In genomic region chr3:51628977-51629376, GRCm38 (mm10) we compare ENCODE assay signal across 25 mouse cellular contexts. TPM values are rescaled to one million over a fixed set of nuclear protein-coding genes. Genes with fewer than 3 reads are reported as not detected.
A peak's percentile ranks its signal among the peaks of the same experiment; 100 is the strongest.
DNase-seq lines count a peak whose midpoint lies in the region; ATAC-seq and TF ChIP-seq lines count a peak whose summit lies in the region.
"Had no signal": no experiment of that assay in that cellular context is flagged by ENCODE, and none has a peak within 500 bp of the region (broad histone marks: within the 10 kb centered on the region; RNA-seq: fewer than 3 reads in every experiment).

No protein-coding gene starts in this region.

- no peak overlapping the region for H3K4me3 ChIP-seq in intestine, embryonic 15.5 days (replicated peaks)
- no peak overlapping the region for H3K4me3 ChIP-seq in intestine, postnatal 0 days (ENCODE audit: low read depth, low read length)
- no peak overlapping the region for H3K4me3 ChIP-seq in midbrain, embryonic 16.5 days (ENCODE audit: low read depth, low read length)
- H3K4me3 ChIP-seq: forebrain, embryonic 10.5 days; forebrain, embryonic 13.5 days; gastrocnemius, adult 2 months; heart, adult 2 months; heart, embryonic 10.5 days; heart, embryonic 13.5 days had no signal

- no peaks in the 10 kb centered on the region for H3K27me3 ChIP-seq in intestine, embryonic 15.5 days (replicated peaks)
- H3K27me3 ChIP-seq in intestine, postnatal 0 days (replicated peaks; ENCODE audit: control insufficient read depth, insufficient read depth, low read length), result no peaks in the 10 kb centered on the region
- H3K27me3 ChIP-seq in midbrain, embryonic 16.5 days (ENCODE audit: control insufficient read depth, insufficient read depth, low read depth, low read length), result no peaks in the 10 kb centered on the region
- H3K27me3 ChIP-seq: forebrain, embryonic 13.5 days; heart, embryonic 13.5 days had no signal

- DNase-seq in 416B (ENCODE audit: low read depth), result peak; percentile 34
- DNase-seq in forelimb bud, embryonic 11.5 days (ENCODE audit: low read depth, low spot score), result peak; percentile 17
- no peak for DNase-seq in gastrocnemius, adult 8-10 months (ENCODE audit: low spot score in 2 of 2)
- DNase-seq: adrenal gland, adult 2 months; adrenal gland, postnatal 14 days; cerebellum, adult 11-12 months; cerebellum, adult 8-10 months; cerebellum, postnatal 10 days; cerebellum, postnatal 36 days; gastrocnemius, adult 2 months; gastrocnemius, postnatal 25 days; heart, adult 2 months; heart, postnatal 14 days; heart, postnatal 4 days had no signal

- H3K9ac ChIP-seq in intestine, embryonic 15.5 days, result no peak overlapping the region
- H3K9ac ChIP-seq in intestine, postnatal 0 days (ENCODE audit: low read depth, low read length), result no peak overlapping the region
- no peak overlapping the region for H3K9ac ChIP-seq in midbrain, embryonic 16.5 days (ENCODE audit: low read depth, low read length)
- H3K9ac ChIP-seq: forebrain, embryonic 13.5 days; heart, embryonic 13.5 days; hindbrain, embryonic 14.5 days had no signal

- H3K27ac ChIP-seq in intestine, embryonic 15.5 days, result 0 out of 2 replicates have a peak overlapping the region, but pooled peaks have one; percentile 14
- H3K27ac ChIP-seq in intestine, postnatal 0 days (ENCODE audit: low read depth, low read length), result no peak overlapping the region
- no peak overlapping the region for H3K27ac ChIP-seq in midbrain, embryonic 16.5 days (ENCODE audit: low read length)
- H3K27ac ChIP-seq: forebrain, embryonic 10.5 days; forebrain, embryonic 13.5 days; gastrocnemius, adult 2 months; heart, adult 2 months; heart, embryonic 10.5 days; heart, embryonic 13.5 days; hindbrain, embryonic 14.5 days had no signal

- H3K36me3 ChIP-seq in intestine, embryonic 15.5 days, result no peaks in the 10 kb centered on the region
- H3K36me3 ChIP-seq in intestine, postnatal 0 days (ENCODE audit: control insufficient read depth, insufficient read depth), result no peaks in the 10 kb centered on the region
- H3K36me3 ChIP-seq in midbrain, embryonic 16.5 days (ENCODE audit: control insufficient read depth, insufficient read depth, low read length), result no peaks in the 10 kb centered on the region
- H3K36me3 ChIP-seq: forebrain, embryonic 10.5 days; heart, embryonic 10.5 days; heart, embryonic 13.5 days had no signal

- H3K4me2 ChIP-seq in intestine, embryonic 15.5 days (replicated peaks), result no peak overlapping the region
- no peak overlapping the region for H3K4me2 ChIP-seq in intestine, postnatal 0 days (replicated peaks; ENCODE audit: low read depth)
- no peak overlapping the region for H3K4me2 ChIP-seq in midbrain, embryonic 16.5 days (ENCODE audit: low read length)
- H3K4me2 ChIP-seq: forebrain, embryonic 13.5 days; heart, embryonic 13.5 days; hindbrain, embryonic 14.5 days had no signal

- no peak for ATAC-seq in intestine, embryonic 15.5 days
- no peak for ATAC-seq in intestine, postnatal 0 days
- peak; percentile 54 for ATAC-seq in megakaryocyte progenitor cell, adult 5-6 weeks (replicated peaks; ENCODE audit: poor library complexity)
- ATAC-seq in midbrain, embryonic 16.5 days, result no peak
- ATAC-seq: CD4-positive, CD25-positive, alpha-beta regulatory T cell, adult 4 months; forebrain, embryonic 13.5 days; forebrain, embryonic 16.5 days had no signal

- 29% methylated on average over 3 of the region's 3 CpGs for WGBS in intestine, embryonic 15.5 days
- WGBS in intestine, postnatal 0 days, result 41% methylated on average over 3 of the region's 3 CpGs
- 88% methylated on average over 3 of the region's 3 CpGs for WGBS in midbrain, embryonic 16.5 days

- no peak for TF ChIP-seq CTCF in intestine, postnatal 0 days (IDR thresholded peaks at IDR 0.05; ENCODE audit: low read depth)

- no peaks in the 10 kb centered on the region; the same call in 1 of the 2 replicates for H3K9me3 ChIP-seq in intestine, embryonic 15.5 days
- H3K9me3 ChIP-seq in intestine, postnatal 0 days (ENCODE audit: control insufficient read depth), result no peaks in the 10 kb centered on the region
- H3K9me3 ChIP-seq in midbrain, embryonic 16.5 days (replicated peaks; ENCODE audit: control insufficient read depth, low read length, poor library complexity, severe bottlenecking), result 0 out of 2 replicates have a peak, but pooled peaks cover 2% of the 10 kb centered on the region

- no peaks in the 10 kb centered on the region for H3K4me1 ChIP-seq in intestine, embryonic 15.5 days (replicated peaks)
- H3K4me1 ChIP-seq in intestine, postnatal 0 days (replicated peaks; ENCODE audit: control insufficient read depth, insufficient read depth, low read length), result no peaks in the 10 kb centered on the region
- H3K4me1 ChIP-seq in midbrain, embryonic 16.5 days (ENCODE audit: control insufficient read depth, insufficient read depth, low read length), result no peaks in the 10 kb centered on the region
- H3K4me1 ChIP-seq: forebrain, embryonic 10.5 days; forebrain, embryonic 13.5 days; heart, embryonic 10.5 days; heart, embryonic 13.5 days had no signal

RNA-seq across cellular contexts. Expression of gene Mgst2, which starts 31.2 kb away (rescaled TPM):
- polyA plus RNA-seq in intestine, embryonic 15.5 days (2015; fragmentation: Nextera tagmentation; extraction: Ambion mirVana), result 30.2 and 33.3 TPM in 2 replicates
- 128 and 153 TPM in 2 replicates for polyA plus RNA-seq in intestine, postnatal 0 days (2015; fragmentation: Nextera tagmentation; extraction: Ambion mirVana)
- total RNA-seq in megakaryocyte progenitor cell, adult 5-6 weeks (2015), result 132 and 146 TPM in 2 replicates
- total RNA-seq in megakaryocyte progenitor cell, adult 5-6 weeks (2017), result 44.7 and 52.2 TPM in 2 replicates
- total RNA-seq in gastrocnemius, adult 8-10 months (2022), result 1 to 10 TPM in 1 of 4 experiments, under 1 TPM in 1, not detected in 2; 0.52 to 1.6 TPM
- polyA plus RNA-seq in midbrain, embryonic 16.5 days (2015; fragmentation: Nextera tagmentation; extraction: Ambion mirVana), result 0.66 and 0.94 TPM in 2 replicates

Comparison
In these comparisons a context has a peak if more than half of its experiments do, and no peak if none do; other contexts are left out.
1. DNase-seq: peak in 416B (single experiment) and forelimb bud, embryonic 11.5 days (single experiment); none in gastrocnemius, adult 8-10 months (0 of 2).
2. RNA of gene Mgst2, which starts 31.2 kb away (polyA plus RNA-seq): 128 to 153 TPM in intestine, postnatal 0 days and 30.2 to 33.3 TPM in intestine, embryonic 15.5 days; 0.66 to 0.94 TPM in midbrain, embryonic 16.5 days; every median in the first group is over 10 times any median in the second.